Mouse (Mus musculus) liver, embryonic 16.5 days (tissue): ENCODE data around the gene Timm22. TPM values are rescaled to one million over a fixed set of nuclear protein-coding genes. Genes with fewer than 3 reads are reported as not detected.

ENCODE experiments used
- ATAC-seq: fragments of 200-750 bp; cut with Nextera tagmentation; 2 replicates; pipeline ENCODE4 v1.8.0; 2017; ENCODE audit warnings: low read depth, mild to moderate bottlenecking, moderate number of reproducible peaks, moderate library complexity
- H3K27ac ChIP-seq: fragments of 300-500 bp; sonication (generic); 2 replicates; pipeline ENCODE4 v1.5.1; 2014; ENCODE audit warnings: mild to moderate bottlenecking, low read length
- H3K27me3 ChIP-seq: fragments of 300-500 bp; sonication (generic); 2 replicates; pipeline ENCODE4 v1.6.1; 2014; ENCODE audit warnings: low read depth, low read length, mixed read lengths; ENCODE audit not compliant: control insufficient read depth, insufficient read depth
- H3K36me3 ChIP-seq: fragments of 300-500 bp; sonication (generic); 2 replicates; pipeline ENCODE4 v1.6.1; 2014; ENCODE audit warnings: mild to moderate bottlenecking; ENCODE audit not compliant: control insufficient read depth, insufficient read depth
- H3K4me1 ChIP-seq: fragments of 300-500 bp; sonication (generic); 2 replicates; pipeline ENCODE4 v1.6.1; 2014; ENCODE audit warnings: low read depth, low read length, mixed read lengths; ENCODE audit not compliant: control insufficient read depth
- H3K4me2 ChIP-seq: fragments of 300-500 bp; sonication (generic); 2 replicates; pipeline ENCODE4 v1.6.1; 2014; ENCODE audit warnings: low read depth, low read length, mixed read lengths
- H3K4me3 ChIP-seq: fragments of 300-500 bp; sonication (generic); 2 replicates; pipeline ENCODE4 v1.5.1; 2014; ENCODE audit warnings: low read depth, mild to moderate bottlenecking, low read length
- H3K9ac ChIP-seq: fragments of 300-500 bp; sonication (generic); 2 replicates; pipeline ENCODE4 v1.6.1; 2014; ENCODE audit warnings: low read depth, low read length
- H3K9me3 ChIP-seq: fragments of 300-500 bp; sonication (generic); replicated peaks from 2 replicates; pipeline ENCODE4 v1.6.1; 2016; ENCODE audit warnings: low read length; ENCODE audit not compliant: control insufficient read depth
- WGBS: fragments of 180-500 bp; shearing (Covaris S2); extraction: QIAGEN DNeasy Blood & Tissue Kit; methylation state at CpG from one replicate; pipeline ENCODE4 v1.1.7; 2014; ENCODE audit not compliant: insufficient replicate concordance; 5-methylcytosine and 5-hydroxymethylcytosine counted together
- polyA plus RNA-seq: library from polyadenylated mRNA; unstranded; fragments of >200 nt; fragmentation: Nextera tagmentation; extraction: Ambion mirVana; gene quantifications from 2 replicates; pipeline ENCODE4 v1.2.1, GENCODE M21; 2015

Gene Timm22
- polyA plus RNA-seq, 1 experiment from 2014 or later: 33.7 TPM

- Histone ChIP-seq H3K9ac (no peak overlapping the region), H3K27me3 (no peaks in the 10 kb centered on the region), H3K27ac (no peak overlapping the region), H3K36me3 (no peaks in the 10 kb centered on the region), H3K4me2 (no peak overlapping the region), H3K4me1 (no peaks in the 10 kb centered on the region), H3K4me3 (no peak overlapping the region), H3K9me3 (no peaks in the 10 kb centered on the region)
- no peak for ATAC-seq
These were observed 36.3 kb upstream of the Timm22 start for GRCm38 (mm10) chr11:76370491-76370890.

GRCm38 (mm10) chr11:76372120-76372519 lies 34.6 kb upstream of the Timm22 start:
- no peak for ATAC-seq
- Histone ChIP-seq H3K27me3 (no peaks in the 10 kb centered on the region), H3K36me3 (no peaks in the 10 kb centered on the region), H3K27ac (no peak overlapping the region), H3K4me2 (no peak overlapping the region), H3K4me1 (no peaks in the 10 kb centered on the region), H3K9ac (no peak overlapping the region), H3K4me3 (no peak overlapping the region), H3K9me3 (no peaks in the 10 kb centered on the region)
- 65% methylated on average over 2 of the region's 2 CpGs for WGBS

- Histone ChIP-seq H3K4me3 (no peak overlapping the region), H3K9ac (no peak overlapping the region), H3K4me1 (no peaks in the 10 kb centered on the region), H3K27me3 (no peaks in the 10 kb centered on the region), H3K4me2 (no peak overlapping the region), H3K36me3 (no peaks in the 10 kb centered on the region), H3K9me3 (no peaks in the 10 kb centered on the region), H3K27ac (no peak overlapping the region)
- 39% methylated on average over 6 of the region's 6 CpGs for WGBS
- ATAC-seq: no peak
These were observed 34.2 kb upstream of the Timm22 start for GRCm38 (mm10) chr11:76372534-76372933.

GRCm38 (mm10) chr11:76374491-76375185 lies 32.1 kb upstream of the Timm22 start:
- Histone ChIP-seq H3K27me3 (no peaks in the 10 kb centered on the region), H3K4me2 (no peak overlapping the region), H3K36me3 (no peaks in the 10 kb centered on the region), H3K4me1 (no peaks in the 10 kb centered on the region), H3K9ac (no peak overlapping the region), H3K9me3 (no peaks in the 10 kb centered on the region), H3K27ac (no peak overlapping the region), H3K4me3 (no peak overlapping the region)
- 60% methylated on average over 17 of the region's 17 CpGs for WGBS
- ATAC-seq: no peak

- Histone ChIP-seq H3K4me1 (no peaks in the 10 kb centered on the region), H3K9ac (no peak overlapping the region), H3K4me3 (no peak overlapping the region), H3K27ac (no peak overlapping the region), H3K27me3 (no peaks in the 10 kb centered on the region), H3K36me3 (no peaks in the 10 kb centered on the region), H3K4me2 (no peak overlapping the region), H3K9me3 (no peaks in the 10 kb centered on the region)
- WGBS: 62% methylated on average over 3 of the region's 3 CpGs
- no peak for ATAC-seq
These were observed 30.3 kb upstream of the Timm22 start for GRCm38 (mm10) chr11:76376425-76376824.

GRCm38 (mm10) chr11:76379921-76380544 lies 26.7 kb upstream of the Timm22 start:
- ATAC-seq: peak; percentile 32; the same call in 1 of the 2 replicates
- WGBS: 45% methylated on average over 11 of the region's 11 CpGs
- no peak overlapping the region for H3K4me2 ChIP-seq

GRCm38 (mm10) chr11:76381201-76381885 lies 25.4 kb upstream of the Timm22 start:
- Histone ChIP-seq H3K9me3 (no peaks in the 10 kb centered on the region), H3K4me1 (no peaks in the 10 kb centered on the region), H3K4me3 (no peak overlapping the region), H3K27me3 (no peaks in the 10 kb centered on the region), H3K9ac (no peak overlapping the region), H3K27ac (no peak overlapping the region), H3K4me2 (no peak overlapping the region), H3K36me3 (no peaks in the 10 kb centered on the region)
- no peak for ATAC-seq
- 71% methylated on average over 15 of the region's 15 CpGs for WGBS

More at GRCm38 (mm10) chr11:76379921-76380544, 26.7 kb upstream of the Timm22 start:
- no peaks in the 10 kb centered on the region for H3K36me3 ChIP-seq
- H3K4me1 ChIP-seq: no peaks in the 10 kb centered on the region
- H3K9me3 ChIP-seq: no peaks in the 10 kb centered on the region
- no peak overlapping the region for H3K27ac ChIP-seq
- no peaks in the 10 kb centered on the region for H3K27me3 ChIP-seq
- H3K4me3 ChIP-seq: no peak overlapping the region
- H3K9ac ChIP-seq: no peak overlapping the region

- Histone ChIP-seq H3K27ac (no peak overlapping the region), H3K9ac (no peak overlapping the region), H3K9me3 (no peaks in the 10 kb centered on the region), H3K4me3 (no peak overlapping the region), H3K4me2 (no peak overlapping the region), H3K4me1 (no peaks in the 10 kb centered on the region), H3K27me3 (no peaks in the 10 kb centered on the region), H3K36me3 (no peaks in the 10 kb centered on the region)
- 76% methylated on average over 13 of the region's 13 CpGs for WGBS
- ATAC-seq: no peak
These were observed 23.9 kb upstream of the Timm22 start for GRCm38 (mm10) chr11:76382711-76383324.

- Histone ChIP-seq H3K27ac (no peak overlapping the region), H3K4me1 (no peaks in the 10 kb centered on the region), H3K9ac (no peak overlapping the region), H3K27me3 (no peaks in the 10 kb centered on the region), H3K4me2 (no peak overlapping the region), H3K4me3 (no peak overlapping the region), H3K36me3 (no peaks in the 10 kb centered on the region), H3K9me3 (no peaks in the 10 kb centered on the region)
- ATAC-seq: no peak
- 80% methylated on average over 5 of the region's 5 CpGs for WGBS
These were observed 22.4 kb upstream of the Timm22 start for GRCm38 (mm10) chr11:76384307-76384706.
